Mouse (Mus musculus): ENCODE measurements around the gene Mical3. TPM values are rescaled to one million over a fixed set of nuclear protein-coding genes. Genes with fewer than 3 reads are reported as not detected.

Gene Mical3
- total RNA-seq, 2 experiments from 2014 or later = 123 to 140 TPM

DNA sequence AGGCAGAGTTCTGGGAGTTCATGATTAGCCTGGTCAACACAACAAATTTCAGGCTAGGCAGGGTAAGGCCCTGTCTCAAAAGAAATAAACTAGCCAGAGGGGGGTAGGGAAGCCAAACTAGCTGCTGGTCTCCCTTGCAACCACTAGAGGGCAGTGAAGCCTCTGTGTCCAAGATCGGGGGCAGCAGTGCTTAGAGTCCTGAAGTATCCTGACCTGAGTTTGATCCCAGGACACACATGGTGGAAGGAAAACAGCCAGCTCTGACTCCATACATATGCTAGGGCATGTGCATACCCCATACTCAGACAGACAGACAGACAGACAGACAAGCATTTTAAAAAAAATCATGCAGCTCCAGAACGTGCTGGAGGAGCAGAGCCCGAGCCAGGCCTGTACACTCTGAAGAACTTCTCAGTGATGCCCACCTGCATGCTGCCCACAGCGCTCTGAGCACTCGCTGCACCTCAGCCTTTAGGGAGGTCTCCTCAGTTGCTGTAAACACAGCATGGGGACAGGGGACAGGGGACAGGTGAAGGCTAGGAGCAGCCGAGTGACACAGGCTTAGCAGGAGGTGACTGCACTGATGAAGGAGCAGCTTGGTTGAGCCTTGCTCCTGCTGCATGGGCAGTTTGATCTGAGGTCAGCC is 232.5 kb downstream of the Mical3 start:
- intact Hi-C loops (cut with DNase I) = loop anchor here (2.0 to 10.0 kb wide), 2 partner anchors 236 to 278 kb away; partner anchors contain the start of gene Mical3
- no peak for DNase-seq (ENCODE audit: low spot score)

DNA sequence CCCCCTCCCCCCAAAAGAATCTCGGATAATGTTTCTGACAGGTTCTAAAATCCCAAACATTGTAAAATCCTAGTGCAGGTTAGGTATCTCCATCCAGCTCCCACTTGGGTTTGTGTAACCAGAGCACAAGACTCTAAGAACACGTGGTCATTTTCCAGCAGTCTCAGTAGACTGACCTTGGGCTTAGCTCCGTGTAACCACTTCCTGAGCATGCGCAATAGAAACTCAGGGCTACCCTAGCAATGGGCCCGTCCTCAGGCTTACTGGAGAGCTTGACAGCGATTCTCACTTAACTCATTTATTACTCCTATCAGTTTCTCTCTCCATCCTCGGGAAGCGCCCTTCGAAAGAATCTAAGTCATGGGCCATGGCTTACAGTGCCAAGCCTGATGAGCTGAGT is 236.3 kb downstream of the Mical3 start:
- no peak for DNase-seq (ENCODE audit: low spot score)
- intact Hi-C loops (cut with DNase I) = loop anchor here (10.0 kb wide), 1 partner anchor 240 kb away; the partner anchor contains the start of gene Mical3

DNA sequence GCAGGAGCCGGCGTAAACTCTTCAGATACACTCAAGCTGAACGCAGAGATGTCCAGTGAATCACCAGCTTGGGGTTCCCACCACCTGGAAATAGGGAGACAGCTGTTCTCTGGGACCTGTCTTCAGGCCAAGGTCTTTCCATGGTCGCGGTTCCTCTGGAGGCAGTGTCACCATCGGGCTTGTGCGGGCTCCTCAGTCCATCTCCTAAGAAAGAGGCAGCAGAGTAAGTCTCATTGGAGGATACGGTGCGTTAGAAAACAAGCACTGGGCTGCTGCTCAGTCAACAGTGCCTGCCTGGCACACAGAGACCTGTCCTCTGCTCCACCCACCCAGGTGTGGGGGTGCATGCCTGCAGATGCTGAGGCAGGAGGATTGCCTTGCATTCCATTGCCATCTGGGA is 236.7 kb downstream of the Mical3 start:
- intact Hi-C loops (cut with DNase I) = loop anchor here (10.0 kb wide), 1 partner anchor 241 kb away; the partner anchor contains the start of gene Mical3
- no peak for DNase-seq (ENCODE audit: low spot score)

DNA sequence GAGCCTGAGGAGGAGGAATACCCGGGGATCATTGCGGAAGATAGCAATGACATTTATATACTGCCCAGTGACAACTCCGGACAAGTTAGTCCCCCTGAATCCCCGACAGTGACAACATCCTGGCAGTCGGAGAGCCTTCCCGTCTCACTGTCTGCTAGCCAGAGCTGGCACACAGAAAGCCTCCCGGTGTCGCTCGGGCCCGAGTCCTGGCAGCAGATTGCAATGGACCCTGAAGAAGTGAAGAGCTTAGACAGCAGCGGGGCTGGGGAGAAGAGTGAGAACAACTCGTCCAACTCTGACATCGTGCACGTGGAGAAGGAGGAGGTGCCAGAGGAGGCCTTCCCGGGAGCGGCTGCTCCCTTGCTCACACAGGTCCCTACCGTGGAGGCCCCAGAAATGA is 244.1 kb downstream of the Mical3 start:
- intact Hi-C loops (cut with DNase I) = no loop called here
- DNase-seq (ENCODE audit: low spot score) = no peak

DNA sequence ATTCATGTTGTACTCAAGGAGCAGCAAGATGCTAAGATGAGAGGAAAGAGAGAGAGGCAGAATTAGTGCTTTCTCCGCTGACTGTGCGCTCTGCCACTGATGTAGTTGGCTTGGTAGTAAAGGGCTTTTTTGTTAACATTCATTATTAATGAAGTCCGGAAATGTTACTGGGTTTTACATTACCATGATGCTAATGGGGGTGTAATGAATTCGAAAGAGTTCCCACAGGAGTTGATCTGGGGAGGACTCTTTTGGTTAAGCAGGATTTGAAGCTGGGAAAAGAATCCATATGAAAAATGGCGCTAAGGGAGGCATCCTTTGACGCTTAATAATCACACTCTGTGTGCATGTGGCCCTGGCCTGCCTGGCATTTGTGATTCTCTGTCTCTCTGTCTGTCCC is 246.4 kb downstream of the Mical3 start:
- no peak for DNase-seq (ENCODE audit: low spot score)
- intact Hi-C loops (cut with DNase I) = no loop called here

Other genes with a start within 250 kb of the Mical3 start
- gene Bid, start 214.1 kb downstream of the Mical3 start, total RNA-seq (2021) = 1 to 10 TPM in 1 of 2 experiments, under 1 TPM in 1; 0.89 to 1.2 TPM
- 1 to 10 TPM; 6.9 to 7.1 TPM for gene Pex26, start 52.7 kb upstream of the Mical3 start, total RNA-seq (2021)
- gene Tuba8, start 79.7 kb upstream of the Mical3 start, total RNA-seq (2021) = 100 to 1,000 TPM; 162 to 166 TPM
- gene Usp18, start 114.9 kb upstream of the Mical3 start, total RNA-seq (2021) = 1 to 10 TPM; 1.1 to 1.5 TPM
- gene Slc6a13, start 169.2 kb upstream of the Mical3 start, total RNA-seq (2021) = under 1 TPM; 0.21 to 0.28 TPM
- gene Slc6a12, start 212.1 kb upstream of the Mical3 start, total RNA-seq (2021) = under 1 TPM in 1 of 2 experiments, not detected in 1; 0.22 TPM